Mouse (Mus musculus): Measurements from ENCODE around the gene Aldh1l1.

- no peak for TF ChIP-seq GATA1 (IDR thresholded peaks at IDR 0.05; ENCODE audit: low read length)
- TF ChIP-seq TAL1 (IDR thresholded peaks at IDR 0.05; ENCODE audit: low read length), result no peak
Observed at GRCm38 (mm10) chr6:90629506-90629905, 143.3 kb downstream of the Aldh1l1 start.
